Mouse (Mus musculus) common myeloid progenitor, adult 5-6 weeks (primary cell): Measurements from ENCODE around the gene Nphp3. TPM values are rescaled to one million over a fixed set of nuclear protein-coding genes. Genes with fewer than 3 reads are reported as not detected.

Experiments used
- ATAC-seq: replicated peaks from 2 replicates; pipeline ENCODE4 v1.8.0; 2016; ENCODE audit warnings: low read depth, mild to moderate bottlenecking, moderate TSS enrichment, inconsistent platforms; ENCODE audit not compliant: poor library complexity, severe bottlenecking
- total RNA-seq: library from RNA; stranded (forward); fragments of 200-1000, 187-1606 nt; gene quantifications from 2 replicates; pipeline ENCODE4 v1.2.3, GENCODE M21; 2017

Nphp3 gene
- total RNA-seq, 1 experiment from 2014 or later = 5.1 TPM

GRCm38 (mm10) chr9:104063244-104063961, 61.1 kb downstream of the Nphp3 start, which contains the start of gene Acad11:
Acad11 (plus strand) TSS chr9:104063377.
- ATAC-seq = peak; percentile 86

- no peak for ATAC-seq
These were observed 62.2 kb downstream of the Nphp3 start for GRCm38 (mm10) chr9:104064571-104064970.

GRCm38 (mm10) chr9:104070241-104070640, 67.9 kb downstream of the Nphp3 start:
- no peak for ATAC-seq

- no peak for ATAC-seq
These were observed 68.7 kb downstream of the Nphp3 start for GRCm38 (mm10) chr9:104070863-104071604.

- ATAC-seq = peak; percentile 65; the same call in 1 of the 2 replicates
These were observed 73.5 kb downstream of the Nphp3 start for GRCm38 (mm10) chr9:104075808-104076207.

- no peak for ATAC-seq
These were observed 76.4 kb downstream of the Nphp3 start for GRCm38 (mm10) chr9:104078780-104079179.

- ATAC-seq = peak; percentile 95
These were observed 77.0 kb downstream of the Nphp3 start for GRCm38 (mm10) chr9:104079379-104079778.

- ATAC-seq = no peak
These were observed 77.7 kb downstream of the Nphp3 start for GRCm38 (mm10) chr9:104080038-104080437.

- ATAC-seq = no peak
These were observed 83.5 kb downstream of the Nphp3 start for GRCm38 (mm10) chr9:104085730-104086429.

- no peak for ATAC-seq
These were observed 86.2 kb downstream of the Nphp3 start for GRCm38 (mm10) chr9:104088555-104088954.

- no peak for ATAC-seq
These were observed 90.6 kb downstream of the Nphp3 start for GRCm38 (mm10) chr9:104092945-104093344.

Other genes with a start within 250 kb of the Nphp3 start
- gene Tmem108, start 240.7 kb upstream of the Nphp3 start, total RNA-seq = 0.39 TPM in 1 of 2 replicates, not detected in the other
- gene Gm28305, start 38.1 kb downstream of the Nphp3 start, total RNA-seq = not detected in 2 replicates
- 30.9 and 33.1 TPM in 2 replicates for gene Uba5, start 60.6 kb downstream of the Nphp3 start, total RNA-seq
- 15.0 and 16.2 TPM in 2 replicates for gene Acad11, start 60.8 kb downstream of the Nphp3 start, total RNA-seq
- 0.10 and 0.32 TPM in 2 replicates for gene Ackr4, start 124.4 kb downstream of the Nphp3 start, total RNA-seq